In genomic region chr19:53944786-53945169, GRCm38 (mm10) we compare ENCODE assay signal across 7 mouse cellular contexts. TPM values are rescaled to one million over a fixed set of nuclear protein-coding genes. Genes with fewer than 3 reads are reported as not detected.
DNase-seq lines count a peak whose midpoint lies in the region; ATAC-seq and TF ChIP-seq lines count a peak whose summit lies in the region.

No protein-coding gene starts in this region.

- H3K27me3 ChIP-seq in lung, embryonic 16.5 days (ENCODE audit: control insufficient read depth, insufficient read depth, low read depth, low read length) = no peaks in the 10 kb centered on the region
- no peaks in the 10 kb centered on the region for H3K27me3 ChIP-seq in embryonic facial prominence, embryonic 14.5 days (replicated peaks; ENCODE audit: control insufficient read depth, insufficient read depth, low read length)
- no peaks in the 10 kb centered on the region for H3K27me3 ChIP-seq in intestine, postnatal 0 days (replicated peaks; ENCODE audit: control insufficient read depth, insufficient read depth, low read length)

- no peak for TF ChIP-seq POLR2A in olfactory bulb, adult 2 months (IDR thresholded peaks at IDR 0.05; ENCODE audit: insufficient read depth, low read depth, low read length)

- WGBS in lung, embryonic 16.5 days = 0% methylated on average over 18 of the region's 47 CpGs
- no CpG with 5 or more reads among the region's 47 CpGs for WGBS in embryonic facial prominence, embryonic 14.5 days
- under 1% methylated on average over 36 of the region's 47 CpGs for WGBS in intestine, postnatal 0 days
- WGBS in olfactory bulb, adult 2 months = under 1% methylated on average over 40 of the region's 47 CpGs

- no peak for DNase-seq in lung, postnatal 25 days (ENCODE audit: low spot score)
- DNase-seq in embryonic facial prominence, embryonic 14.5 days (ENCODE audit: low spot score) = no peak
- no peak for DNase-seq in T-cell, adult 2 months (ENCODE audit: low spot score)

- TF ChIP-seq CTCF in intestine, postnatal 0 days (IDR thresholded peaks at IDR 0.05; ENCODE audit: low read depth) = no peak
- TF ChIP-seq CTCF in olfactory bulb, adult 2 months (IDR thresholded peaks at IDR 0.05; ENCODE audit: insufficient read depth, low read depth, low read length) = no peak

- peak overlapping the region; percentile 77 for H3K4me2 ChIP-seq in lung, embryonic 16.5 days (ENCODE audit: low read depth, low read length)
- peak overlapping the region; percentile 73 for H3K4me2 ChIP-seq in embryonic facial prominence, embryonic 14.5 days (ENCODE audit: low read depth, low read length)
- peak overlapping the region; percentile 80 for H3K4me2 ChIP-seq in intestine, postnatal 0 days (replicated peaks; ENCODE audit: low read depth)

- no peak for ATAC-seq in lung, embryonic 16.5 days (ENCODE audit: low read depth)
- no peak; the same call in none of the 2 replicates for ATAC-seq in embryonic facial prominence, embryonic 14.5 days (ENCODE audit: low read depth)
- ATAC-seq in intestine, postnatal 0 days = no peak
- ATAC-seq in granulocyte monocyte progenitor cell, adult 5-6 weeks (replicated peaks; ENCODE audit: poor library complexity, severe bottlenecking) = no peak

- H3K9me3 ChIP-seq in lung, embryonic 16.5 days (ENCODE audit: control insufficient read depth, low read length) = no peaks in the 10 kb centered on the region
- no peaks in the 10 kb centered on the region for H3K9me3 ChIP-seq in embryonic facial prominence, embryonic 14.5 days (ENCODE audit: control insufficient read depth, low read length)
- no peaks in the 10 kb centered on the region for H3K9me3 ChIP-seq in intestine, postnatal 0 days (ENCODE audit: control insufficient read depth)

- peak overlapping the region; percentile 97 for H3K27ac ChIP-seq in lung, embryonic 16.5 days (ENCODE audit: low read length)
- H3K27ac ChIP-seq in embryonic facial prominence, embryonic 14.5 days (replicated peaks; ENCODE audit: low read depth, low read length) = peak overlapping the region; percentile 97
- peak overlapping the region; percentile 98 for H3K27ac ChIP-seq in intestine, postnatal 0 days (ENCODE audit: low read depth, low read length)
- no peak overlapping the region for H3K27ac ChIP-seq in olfactory bulb, adult 2 months (ENCODE audit: insufficient read depth, low read depth, low read length)

- peak overlapping the region; percentile 95 for H3K9ac ChIP-seq in lung, embryonic 16.5 days (ENCODE audit: low read length)
- peak overlapping the region; percentile 98 for H3K9ac ChIP-seq in embryonic facial prominence, embryonic 14.5 days (ENCODE audit: low read depth, low read length)
- H3K9ac ChIP-seq in intestine, postnatal 0 days (ENCODE audit: low read depth, low read length) = peak overlapping the region; percentile 98

- H3K4me3 ChIP-seq in lung, embryonic 16.5 days (ENCODE audit: low read length) = peak overlapping the region; percentile 93
- peak overlapping the region; percentile 92 for H3K4me3 ChIP-seq in embryonic facial prominence, embryonic 14.5 days (ENCODE audit: low read depth, low read length)
- peak overlapping the region; percentile 94 for H3K4me3 ChIP-seq in intestine, postnatal 0 days (ENCODE audit: low read depth, low read length)
- H3K4me3 ChIP-seq in olfactory bulb, adult 2 months (ENCODE audit: insufficient read depth, low read depth, low read length) = peak overlapping the region; percentile 69

- no peaks in the 10 kb centered on the region for H3K36me3 ChIP-seq in lung, embryonic 16.5 days (ENCODE audit: control insufficient read depth, insufficient read depth, low read length)
- H3K36me3 ChIP-seq in embryonic facial prominence, embryonic 14.5 days (ENCODE audit: control insufficient read depth, insufficient read depth, low read length) = 0 out of 2 replicates have a peak, but pooled peaks cover 3% of the 10 kb centered on the region
- H3K36me3 ChIP-seq in intestine, postnatal 0 days (ENCODE audit: control insufficient read depth, insufficient read depth) = no peaks in the 10 kb centered on the region

- peaks cover 15% of the 10 kb centered on the region for H3K4me1 ChIP-seq in lung, embryonic 16.5 days (replicated peaks; ENCODE audit: control insufficient read depth, insufficient read depth, low read length)
- peaks cover 13% of the 10 kb centered on the region for H3K4me1 ChIP-seq in embryonic facial prominence, embryonic 14.5 days (ENCODE audit: control insufficient read depth, insufficient read depth, low read length)
- peaks cover 3% of the 10 kb centered on the region; the same call in 1 of the 2 replicates for H3K4me1 ChIP-seq in intestine, postnatal 0 days (replicated peaks; ENCODE audit: control insufficient read depth, insufficient read depth, low read length)
- H3K4me1 ChIP-seq in olfactory bulb, adult 2 months (ENCODE audit: control insufficient read depth, insufficient read depth, low read length) = no peaks in the 10 kb centered on the region

RNA-seq across cellular contexts. Expression of gene Bbip1, which starts 0.4 kb away (rescaled TPM):
- polyA plus RNA-seq in lung, embryonic 16.5 days (2015; fragmentation: Nextera tagmentation; extraction: Ambion mirVana) = 62.2 and 64.4 TPM in 2 replicates
- 90.6 and 93.6 TPM in 2 replicates for polyA plus RNA-seq in embryonic facial prominence, embryonic 14.5 days (2014; fragmentation: Nextera tagmentation; extraction: Ambion mirVana)
- polyA plus RNA-seq in intestine, postnatal 0 days (2015; fragmentation: Nextera tagmentation; extraction: Ambion mirVana) = 71.7 and 75.7 TPM in 2 replicates
- polyA plus RNA-seq in olfactory bulb, adult 2 months (2012; ENCODE audit: insufficient read depth, insufficient read length, low replicate concordance, missing spikeins) = not detected in 2 replicates
- total RNA-seq in granulocyte monocyte progenitor cell, adult 5-6 weeks (2014; fragmentation: Nextera tagmentation) = 63.6 and 91.9 TPM in 2 replicates
- total RNA-seq in granulocyte monocyte progenitor cell, adult 5-6 weeks (2017) = 33.7 and 37.1 TPM in 2 replicates

RNA-seq across cellular contexts. Expression of gene Shoc2, which starts 0.7 kb away (rescaled TPM):
- polyA plus RNA-seq in lung, embryonic 16.5 days (2015; fragmentation: Nextera tagmentation; extraction: Ambion mirVana) = 45.8 and 49.5 TPM in 2 replicates
- 48.1 and 50.5 TPM in 2 replicates for polyA plus RNA-seq in embryonic facial prominence, embryonic 14.5 days (2014; fragmentation: Nextera tagmentation; extraction: Ambion mirVana)
- polyA plus RNA-seq in intestine, postnatal 0 days (2015; fragmentation: Nextera tagmentation; extraction: Ambion mirVana) = 26.1 and 33.3 TPM in 2 replicates
- polyA plus RNA-seq in olfactory bulb, adult 2 months (2012; ENCODE audit: insufficient read depth, insufficient read length, low replicate concordance, missing spikeins) = not detected in 2 replicates
- 28.4 and 30.1 TPM in 2 replicates for total RNA-seq in granulocyte monocyte progenitor cell, adult 5-6 weeks (2014; fragmentation: Nextera tagmentation)
- 42.8 and 55.2 TPM in 2 replicates for total RNA-seq in granulocyte monocyte progenitor cell, adult 5-6 weeks (2017)

RNA-seq across cellular contexts. Expression of gene Pdcd4, which starts 52.7 kb away (rescaled TPM):
- 99.3 and 112 TPM in 2 replicates for polyA plus RNA-seq in lung, embryonic 16.5 days (2015; fragmentation: Nextera tagmentation; extraction: Ambion mirVana)
- polyA plus RNA-seq in embryonic facial prominence, embryonic 14.5 days (2014; fragmentation: Nextera tagmentation; extraction: Ambion mirVana) = 80.5 and 87.2 TPM in 2 replicates
- 65.5 and 75.2 TPM in 2 replicates for polyA plus RNA-seq in intestine, postnatal 0 days (2015; fragmentation: Nextera tagmentation; extraction: Ambion mirVana)
- not detected in 2 replicates for polyA plus RNA-seq in olfactory bulb, adult 2 months (2012; ENCODE audit: insufficient read depth, insufficient read length, low replicate concordance, missing spikeins)
- total RNA-seq in granulocyte monocyte progenitor cell, adult 5-6 weeks (2014; fragmentation: Nextera tagmentation) = 267 and 284 TPM in 2 replicates
- total RNA-seq in granulocyte monocyte progenitor cell, adult 5-6 weeks (2017) = 437 and 499 TPM in 2 replicates
